Mouse (Mus musculus) adrenal gland, adult 18-20 months (tissue): ENCODE measurements around the gene Adtrp. TPM values are rescaled to one million over a fixed set of nuclear protein-coding genes. Genes with fewer than 3 reads are reported as not detected.

Experiments
- total RNA-seq, 2 experiments: library from RNA; stranded (reverse); gene quantifications; 1 replicate in 1 of 2; 2 replicates in 1 of 2; pipeline ENCODE4 v1.2.3; 2021

The Adtrp gene
- total RNA-seq, 2 experiments from 2014 or later = 27.2 to 36.0 TPM

Other genes with a start within 250 kb of the Adtrp start
- 10 to 100 TPM; 23.3 to 26.4 TPM for gene Tmem170b, start 241.8 kb downstream of the Adtrp start, total RNA-seq
- 10 to 100 TPM; 21.4 to 22.3 TPM for gene Hivep1, start 204.3 kb upstream of the Adtrp start, total RNA-seq